Mouse (Mus musculus): ENCODE measurements at regions not wholly inside any gene's neighbourhood (a gene's known extent, or its start where the extent isn't known, plus 50 kb on each side); places are given as distances from the start of the nearest gene placed in this dataset.

DNA sequence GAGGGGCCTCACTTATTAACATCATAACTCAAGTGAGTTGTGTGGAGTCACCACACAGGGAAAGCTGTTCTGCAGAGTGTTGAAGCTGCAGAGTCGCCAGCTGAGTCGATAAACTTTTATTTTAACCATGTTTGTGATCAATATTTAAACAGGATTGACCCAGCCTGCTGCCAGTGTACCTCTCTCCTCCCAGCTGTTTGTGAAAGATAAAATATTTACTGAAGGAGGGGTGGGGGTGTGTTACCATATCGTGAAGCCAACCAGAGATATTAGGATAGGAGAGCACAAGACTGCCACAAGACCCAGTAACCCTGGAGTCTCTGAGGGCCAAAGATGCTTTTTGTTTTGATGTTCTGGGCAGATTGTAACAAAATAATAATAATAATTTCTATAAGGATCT is 309.4 kb upstream of the Plxna2 start:
- no peak for TF ChIP-seq CTCF (conservative IDR thresholded peaks at IDR 0.05; ENCODE audit: low read length)
- TF ChIP-seq NANOG (IDR thresholded peaks at IDR 0.05; ENCODE audit: borderline replicate concordance, low read length), result no peak

Data from E14TG2a.4 (cell line).